Mouse (Mus musculus) thymus, adult 2 months (tissue): Measurements from ENCODE around the gene Zfp467.

Experiments used
- CTCF ChIP-seq: fragments of 200-500 bp; IDR thresholded peaks from 2 replicates; pipeline ENCODE4 v1.5.1; 2012; ENCODE audit warnings: mild to moderate bottlenecking, control low read depth, low read length, moderate library complexity, borderline replicate concordance; ENCODE audit not compliant: control insufficient read depth, poor library complexity, insufficient read depth; ENCODE audit errors: extremely low read depth
- POLR2A ChIP-seq: fragments of 200-500 bp; IDR thresholded peaks from 2 replicates; pipeline ENCODE4 v1.6.1; 2012; ENCODE audit warnings: mild to moderate bottlenecking, low read length, control low read depth, moderate library complexity; ENCODE audit not compliant: control insufficient read depth, poor library complexity, insufficient read depth; ENCODE audit errors: extremely low read depth

DNA sequence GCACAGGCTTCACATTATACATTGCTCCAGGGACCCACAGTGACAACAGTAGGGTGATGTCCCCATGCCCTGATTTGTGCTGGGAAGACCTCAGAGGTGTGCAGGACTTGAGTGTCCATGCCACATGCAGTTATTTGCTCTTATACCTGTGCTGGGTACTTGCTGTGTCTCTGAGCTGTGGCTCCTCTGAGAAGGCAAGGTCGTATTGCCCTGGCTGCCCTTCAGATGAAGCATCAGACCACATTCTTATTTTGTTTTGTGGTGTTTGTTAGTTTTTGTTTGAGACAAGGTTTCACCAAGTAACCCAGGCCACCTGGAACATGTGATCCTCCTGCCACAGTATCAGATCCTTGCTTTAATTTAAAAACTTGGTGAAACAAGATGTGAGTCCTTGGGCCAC, 30.7 kb downstream of the Zfp467 start:
- TF ChIP-seq CTCF (no peak), POLR2A (no peak)
